Mouse (Mus musculus) midbrain, embryonic 13.5 days (tissue): ENCODE data around the gene Foxn3. TPM values are rescaled to one million over a fixed set of nuclear protein-coding genes. Genes with fewer than 3 reads are reported as not detected.

Experiments used
- ATAC-seq: fragments of 200-750 bp; cut with Nextera tagmentation; 2 replicates; pipeline ENCODE4 v1.8.0; 2017; ENCODE audit warnings: mild to moderate bottlenecking, moderate TSS enrichment, moderate library complexity
- H3K27ac ChIP-seq: fragments of 300-500 bp; sonication (generic); 2 replicates; pipeline ENCODE4 v1.5.1; 2015; ENCODE audit warnings: inconsistent platforms, mild to moderate bottlenecking, moderate library complexity
- H3K27me3 ChIP-seq: fragments of 300-500 bp; sonication (generic); 2 replicates; pipeline ENCODE4 v1.6.1; 2015; ENCODE audit warnings: mild to moderate bottlenecking, inconsistent platforms
- H3K36me3 ChIP-seq: fragments of 300-500 bp; sonication (generic); 2 replicates; pipeline ENCODE4 v1.6.1; 2015; ENCODE audit warnings: mild to moderate bottlenecking, inconsistent platforms
- H3K4me1 ChIP-seq: fragments of 300-500 bp; sonication (generic); replicated peaks from 2 replicates; pipeline ENCODE4 v1.6.1; 2015; ENCODE audit warnings: inconsistent platforms
- H3K4me2 ChIP-seq: fragments of 300-500 bp; sonication (generic); replicated peaks from 2 replicates; pipeline ENCODE4 v1.6.1; 2015; ENCODE audit warnings: moderate library complexity, mild to moderate bottlenecking, inconsistent platforms
- H3K4me3 ChIP-seq: fragments of 300-500 bp; sonication (generic); replicated peaks from 2 replicates; pipeline ENCODE4 v1.5.1; 2015; ENCODE audit warnings: mild to moderate bottlenecking, inconsistent platforms
- H3K9ac ChIP-seq: fragments of 300-500 bp; sonication (generic); replicated peaks from 2 replicates; pipeline ENCODE4 v1.6.1; 2015; ENCODE audit warnings: mild to moderate bottlenecking, inconsistent platforms
- H3K9me3 ChIP-seq: fragments of 300-500 bp; sonication (generic); 2 replicates; pipeline ENCODE4 v1.6.1; 2016; ENCODE audit warnings: mild to moderate bottlenecking, inconsistent platforms
- WGBS: fragments of 180-500 bp; shearing (Covaris S2); methylation state at CpG from one replicate; pipeline ENCODE4 v1.1.7; 2015; 5-methylcytosine and 5-hydroxymethylcytosine counted together
- polyA plus RNA-seq: library from polyadenylated mRNA; unstranded; fragments of >200 nt; fragmentation: Nextera tagmentation; extraction: Ambion mirVana; gene quantifications from 2 replicates; pipeline ENCODE4 v1.2.1, GENCODE M21; 2015

Gene Foxn3
- polyA plus RNA-seq, 1 experiment from 2014 or later = 83.7 TPM

GRCm38 (mm10) chr12:99231321-99231720 is 332.1 kb downstream of the Foxn3 start:
- Histone ChIP-seq H3K36me3 (no peaks in the 10 kb centered on the region), H3K9ac (no peak overlapping the region), H3K4me2 (no peak overlapping the region), H3K9me3 (no peaks in the 10 kb centered on the region), H3K27me3 (no peaks in the 10 kb centered on the region), H3K4me1 (peaks cover 98% of the 10 kb centered on the region), H3K27ac (0 out of 2 replicates have a peak overlapping the region, but pooled peaks have one; percentile 58), H3K4me3 (no peak overlapping the region)
- WGBS = 42% methylated on average over 6 of the region's 6 CpGs
- no peak for ATAC-seq

GRCm38 (mm10) chr12:99230783-99231048 is 332.7 kb downstream of the Foxn3 start:
- Histone ChIP-seq H3K4me3 (no peak overlapping the region), H3K27me3 (no peaks in the 10 kb centered on the region), H3K9me3 (no peaks in the 10 kb centered on the region), H3K36me3 (no peaks in the 10 kb centered on the region), H3K4me2 (peak overlapping the region; percentile 40), H3K9ac (peak overlapping the region; percentile 30; the same call in 1 of the 2 replicates), H3K27ac (peak overlapping the region; percentile 58), H3K4me1 (peaks cover 98% of the 10 kb centered on the region)
- WGBS = 13% methylated on average over 5 of the region's 5 CpGs
- peak; percentile 17; the same call in 1 of the 2 replicates for ATAC-seq

- WGBS = 11% methylated on average over 17 of the region's 17 CpGs
- Histone ChIP-seq H3K4me3 (no peak overlapping the region), H3K36me3 (no peaks in the 10 kb centered on the region), H3K9me3 (no peaks in the 10 kb centered on the region), H3K27me3 (no peaks in the 10 kb centered on the region), H3K9ac (peak overlapping the region; percentile 30; the same call in 1 of the 2 replicates), H3K27ac (peak overlapping the region; percentile 58), H3K4me1 (peaks cover 98% of the 10 kb centered on the region), H3K4me2 (peak overlapping the region; percentile 40)
- peak; percentile 78 for ATAC-seq
These were observed 333.2 kb downstream of the Foxn3 start for GRCm38 (mm10) chr12:99229973-99230782.

DNA sequence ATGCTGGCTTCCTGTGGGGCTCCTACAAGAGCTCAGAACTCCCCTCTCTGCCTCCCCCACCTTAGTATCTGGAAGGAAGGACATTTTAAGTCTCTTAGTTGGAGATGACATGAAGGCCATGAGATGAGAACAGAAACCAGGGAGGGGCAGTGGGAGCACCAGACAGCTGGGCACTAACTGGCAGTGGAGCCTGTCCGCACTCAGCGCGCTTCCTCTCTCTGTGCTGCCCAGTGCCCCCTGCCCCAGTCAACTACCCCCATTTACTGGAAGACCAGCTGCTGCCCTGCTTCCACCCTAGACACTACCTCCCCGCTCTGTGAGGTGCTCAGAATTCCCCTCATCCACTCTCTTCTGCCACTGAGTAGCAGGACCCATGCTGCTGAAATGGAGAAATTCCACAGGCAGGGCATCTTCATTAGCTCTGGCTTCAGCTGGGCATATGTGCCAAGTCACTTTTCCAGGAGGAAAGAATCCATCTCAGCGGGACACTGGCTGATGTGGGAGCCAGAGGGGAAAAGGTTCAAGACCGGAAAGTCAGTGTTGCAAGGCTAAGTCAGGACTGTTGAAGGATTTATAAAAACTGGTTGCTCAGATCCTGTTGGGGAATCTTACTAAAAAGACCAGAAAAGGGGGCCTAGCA is 335.9 kb downstream of the Foxn3 start:
- 93% methylated on average over 6 of the region's 6 CpGs for WGBS
- Histone ChIP-seq H3K4me2 (no peak overlapping the region), H3K9me3 (no peaks in the 10 kb centered on the region), H3K36me3 (no peaks in the 10 kb centered on the region), H3K27me3 (no peaks in the 10 kb centered on the region), H3K27ac (no peak overlapping the region), H3K4me3 (no peak overlapping the region), H3K9ac (no peak overlapping the region), H3K4me1 (peaks cover 98% of the 10 kb centered on the region)
- ATAC-seq = no peak

DNA sequence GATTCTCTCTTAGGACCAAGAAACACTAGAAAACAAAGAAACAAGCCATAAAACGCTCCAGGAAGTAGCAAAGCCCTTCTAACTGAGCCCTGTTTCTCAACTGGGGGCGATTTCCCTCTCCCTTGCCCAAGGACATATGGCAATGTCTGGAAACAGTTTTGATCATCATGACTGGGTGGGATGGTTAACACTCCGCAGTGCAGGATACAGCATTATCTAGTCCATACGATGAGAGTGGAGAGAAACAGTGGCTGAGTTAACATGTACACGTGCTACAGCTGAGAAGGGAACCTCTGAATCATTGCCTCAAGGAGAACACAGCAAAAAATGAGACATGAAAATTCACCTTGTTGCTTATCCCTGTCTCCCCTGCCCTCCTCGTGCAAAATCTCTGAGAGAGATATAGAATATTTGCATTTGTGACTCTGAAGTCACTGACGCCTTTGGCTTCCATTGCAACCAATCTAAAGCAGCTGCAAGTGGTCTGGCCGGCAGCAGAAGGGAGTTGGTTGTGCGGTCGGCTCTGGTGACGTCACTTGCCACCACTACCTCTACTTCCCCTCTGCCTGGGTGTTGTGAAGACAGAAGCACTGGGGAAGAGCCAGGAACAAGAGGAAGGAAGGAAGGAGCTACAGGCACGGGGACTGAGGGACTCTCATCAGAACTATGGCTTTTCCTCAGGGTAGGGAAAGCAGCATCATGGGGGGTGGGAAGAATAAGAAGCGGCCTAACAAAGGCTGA is 338.3 kb downstream of the Foxn3 start:
- H3K27ac ChIP-seq = 0 out of 2 replicates have a peak overlapping the region, but pooled peaks have one; percentile 5
- no peak overlapping the region for H3K4me3 ChIP-seq
- H3K4me2 ChIP-seq = no peak overlapping the region
- ATAC-seq = no peak
- H3K27me3 ChIP-seq = no peaks in the 10 kb centered on the region
- no peaks in the 10 kb centered on the region for H3K36me3 ChIP-seq
- H3K4me1 ChIP-seq = peaks cover 98% of the 10 kb centered on the region
- WGBS = 65% methylated on average over 13 of the region's 13 CpGs
- H3K9ac ChIP-seq = no peak overlapping the region
- H3K9me3 ChIP-seq = no peaks in the 10 kb centered on the region

GRCm38 (mm10) chr12:99221087-99221846 is 342.1 kb downstream of the Foxn3 start:
- no peaks in the 10 kb centered on the region for H3K9me3 ChIP-seq
- H3K4me1 ChIP-seq = peaks cover 95% of the 10 kb centered on the region
- H3K36me3 ChIP-seq = no peaks in the 10 kb centered on the region
- H3K9ac ChIP-seq = no peak overlapping the region
- peak; percentile 35 for ATAC-seq
- H3K4me2 ChIP-seq = peak overlapping the region; percentile 28
- peak overlapping the region; percentile 85 for H3K27ac ChIP-seq
- WGBS = 8% methylated on average over 15 of the region's 15 CpGs
- no peak overlapping the region for H3K4me3 ChIP-seq
- H3K27me3 ChIP-seq = no peaks in the 10 kb centered on the region

DNA sequence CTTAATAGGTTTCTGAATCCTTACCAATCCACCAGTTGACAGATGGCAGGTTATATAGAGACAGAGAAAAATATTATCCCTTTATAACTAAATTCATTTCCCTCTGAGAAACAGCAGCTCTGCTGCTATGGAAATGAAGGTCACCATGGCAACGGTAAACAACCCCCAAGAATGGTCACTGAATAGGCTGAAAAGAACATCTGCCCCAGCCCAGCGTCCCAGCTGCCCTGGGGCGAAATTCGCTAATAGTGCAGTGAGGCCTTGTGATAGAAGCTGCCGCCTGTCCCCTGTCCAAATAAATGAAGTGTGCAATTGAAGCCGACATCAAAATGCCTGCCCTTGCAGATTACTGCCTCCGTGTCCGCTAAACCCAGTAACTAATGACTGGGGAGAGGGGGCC is 343.0 kb downstream of the Foxn3 start:
- H3K27ac ChIP-seq = peak overlapping the region; percentile 85
- H3K4me3 ChIP-seq = no peak overlapping the region
- H3K4me1 ChIP-seq = peaks cover 95% of the 10 kb centered on the region
- no peaks in the 10 kb centered on the region for H3K27me3 ChIP-seq
- no peaks in the 10 kb centered on the region for H3K9me3 ChIP-seq
- 4% methylated on average over 8 of the region's 8 CpGs for WGBS
- no peak overlapping the region for H3K9ac ChIP-seq
- H3K36me3 ChIP-seq = no peaks in the 10 kb centered on the region
- H3K4me2 ChIP-seq = peak overlapping the region; percentile 31
- ATAC-seq = peak; percentile 84

DNA sequence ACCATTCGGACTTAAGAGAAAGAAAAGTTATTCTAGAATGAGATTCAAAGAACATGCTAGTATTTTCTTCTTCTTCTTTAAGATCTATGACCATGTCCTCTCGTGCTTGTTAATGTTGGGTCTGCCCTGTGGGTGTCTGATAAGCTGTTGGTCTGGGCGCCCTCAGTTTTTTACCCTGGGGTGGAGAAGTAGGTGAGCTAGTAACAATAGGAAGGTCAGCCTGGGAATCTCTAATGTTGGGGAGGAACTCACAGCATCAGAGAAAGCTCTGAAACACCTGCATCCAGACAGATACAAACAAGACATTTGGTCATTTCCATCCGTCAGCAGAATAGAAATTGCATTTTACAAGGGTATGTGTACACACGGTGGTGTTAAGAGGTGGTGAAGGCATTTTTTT is 343.6 kb downstream of the Foxn3 start:
- H3K36me3 ChIP-seq = no peaks in the 10 kb centered on the region
- H3K27ac ChIP-seq = peak overlapping the region; percentile 85
- peak overlapping the region; percentile 31 for H3K4me2 ChIP-seq
- no peaks in the 10 kb centered on the region for H3K9me3 ChIP-seq
- H3K27me3 ChIP-seq = no peaks in the 10 kb centered on the region
- H3K4me3 ChIP-seq = no peak overlapping the region
- WGBS = 19% methylated on average over 5 of the region's 5 CpGs
- H3K9ac ChIP-seq = no peak overlapping the region
- peak; percentile 4; the same call in 1 of the 2 replicates for ATAC-seq
- peaks cover 94% of the 10 kb centered on the region for H3K4me1 ChIP-seq

GRCm38 (mm10) chr12:99217145-99217698 is 346.2 kb downstream of the Foxn3 start:
- H3K9me3 ChIP-seq = no peaks in the 10 kb centered on the region
- H3K36me3 ChIP-seq = no peaks in the 10 kb centered on the region
- WGBS = 83% methylated on average over 7 of the region's 7 CpGs
- no peaks in the 10 kb centered on the region for H3K27me3 ChIP-seq
- no peak for ATAC-seq
- no peak overlapping the region for H3K9ac ChIP-seq
- peaks cover 80% of the 10 kb centered on the region for H3K4me1 ChIP-seq
- no peak overlapping the region for H3K27ac ChIP-seq
- no peak overlapping the region for H3K4me3 ChIP-seq
- no peak overlapping the region for H3K4me2 ChIP-seq

DNA sequence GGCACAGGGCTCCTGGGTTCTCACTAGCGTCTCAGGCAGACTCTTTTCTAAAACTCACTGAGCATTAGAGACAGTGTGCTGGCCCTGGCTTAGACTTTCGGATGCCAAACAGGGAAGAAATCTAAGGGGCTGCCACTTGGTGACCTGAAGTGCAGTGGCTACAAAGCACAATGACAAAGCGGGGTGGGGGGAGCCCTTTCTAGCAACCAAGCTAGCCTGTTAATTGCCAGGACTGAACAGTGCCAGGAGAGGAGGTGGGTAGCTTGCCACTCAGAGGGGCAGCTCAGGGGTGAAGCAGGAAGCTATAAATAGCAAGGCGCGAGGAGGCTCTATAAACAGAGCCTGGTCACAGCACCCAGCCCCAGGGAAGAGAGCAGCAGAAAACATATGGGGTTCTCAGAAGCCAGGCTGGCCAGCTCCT is 347.0 kb downstream of the Foxn3 start:
- no peak; the same call in 1 of the 2 replicates for ATAC-seq
- H3K27me3 ChIP-seq = no peaks in the 10 kb centered on the region
- 41% methylated on average over 5 of the region's 5 CpGs for WGBS
- no peak overlapping the region for H3K4me2 ChIP-seq
- no peak overlapping the region for H3K9ac ChIP-seq
- peaks cover 71% of the 10 kb centered on the region for H3K4me1 ChIP-seq
- H3K27ac ChIP-seq = peak overlapping the region; percentile 10
- no peak overlapping the region for H3K4me3 ChIP-seq
- no peaks in the 10 kb centered on the region for H3K36me3 ChIP-seq
- H3K9me3 ChIP-seq = no peaks in the 10 kb centered on the region

- ATAC-seq = no peak
- H3K27me3 ChIP-seq = no peaks in the 10 kb centered on the region
- H3K4me3 ChIP-seq = no peak overlapping the region
- no peaks in the 10 kb centered on the region for H3K9me3 ChIP-seq
- peak overlapping the region; percentile 27; the same call in 1 of the 2 replicates for H3K27ac ChIP-seq
- H3K4me2 ChIP-seq = no peak overlapping the region
- peaks cover 65% of the 10 kb centered on the region for H3K4me1 ChIP-seq
- WGBS = 60% methylated on average over 11 of the region's 11 CpGs
- H3K9ac ChIP-seq = no peak overlapping the region
- no peaks in the 10 kb centered on the region for H3K36me3 ChIP-seq
These were observed 347.7 kb downstream of the Foxn3 start for GRCm38 (mm10) chr12:99215521-99216255.
